Mouse (Mus musculus) limb, embryonic 10.5 days (tissue): ENCODE results near the gene Tmc6. TPM values are rescaled to one million over a fixed set of nuclear protein-coding genes. Genes with fewer than 3 reads are reported as not detected.
"Not testable (repeated sequence)": the region's sequence is repeated elsewhere in the genome, so short reads cannot be mapped to it uniquely, and the experiment has no call there.

Experiments
- DNase-seq: peaks from one replicate; pipeline ENCODE4 v3.0.0-alpha.2; 2017; ENCODE audit warnings: low spot score
- H3K27ac ChIP-seq: fragments of 300-500 bp; sonication (generic); 2 replicates; pipeline ENCODE4 v1.5.1; 2016; ENCODE audit warnings: mild to moderate bottlenecking
- H3K27me3 ChIP-seq: fragments of 300-500 bp; sonication (generic); 2 replicates; pipeline ENCODE4 v1.6.1; 2016; ENCODE audit warnings: low read depth, mild to moderate bottlenecking; ENCODE audit not compliant: poor library complexity, severe bottlenecking
- H3K36me3 ChIP-seq: fragments of 300-500 bp; sonication (generic); 2 replicates; pipeline ENCODE4 v1.6.1; 2016; ENCODE audit warnings: mild to moderate bottlenecking, moderate library complexity
- H3K4me1 ChIP-seq: fragments of 300-500 bp; sonication (generic); 2 replicates; pipeline ENCODE4 v1.6.1; 2016
- H3K4me3 ChIP-seq: fragments of 300-500 bp; sonication (generic); 2 replicates; pipeline ENCODE4 v1.5.1; 2016; ENCODE audit warnings: mild to moderate bottlenecking, moderate library complexity
- H3K9me3 ChIP-seq: fragments of 300-500 bp; sonication (generic); replicated peaks from 2 replicates; pipeline ENCODE4 v1.6.1; 2016; ENCODE audit warnings: mild to moderate bottlenecking
- WGBS: fragments of 180-500 bp; shearing (Covaris S2); methylation state at CpG from one replicate; pipeline ENCODE4 v1.1.7; 2016; 5-methylcytosine and 5-hydroxymethylcytosine counted together
- polyA plus RNA-seq: library from polyadenylated mRNA; unstranded; fragments of >200 nt; fragmentation: Nextera tagmentation; extraction: Ambion mirVana; gene quantifications from 2 replicates; pipeline ENCODE4 v1.2.1, GENCODE M21; 2016

The Tmc6 gene
- polyA plus RNA-seq, 1 experiment from 2014 or later, result 25.1 TPM

DNA sequence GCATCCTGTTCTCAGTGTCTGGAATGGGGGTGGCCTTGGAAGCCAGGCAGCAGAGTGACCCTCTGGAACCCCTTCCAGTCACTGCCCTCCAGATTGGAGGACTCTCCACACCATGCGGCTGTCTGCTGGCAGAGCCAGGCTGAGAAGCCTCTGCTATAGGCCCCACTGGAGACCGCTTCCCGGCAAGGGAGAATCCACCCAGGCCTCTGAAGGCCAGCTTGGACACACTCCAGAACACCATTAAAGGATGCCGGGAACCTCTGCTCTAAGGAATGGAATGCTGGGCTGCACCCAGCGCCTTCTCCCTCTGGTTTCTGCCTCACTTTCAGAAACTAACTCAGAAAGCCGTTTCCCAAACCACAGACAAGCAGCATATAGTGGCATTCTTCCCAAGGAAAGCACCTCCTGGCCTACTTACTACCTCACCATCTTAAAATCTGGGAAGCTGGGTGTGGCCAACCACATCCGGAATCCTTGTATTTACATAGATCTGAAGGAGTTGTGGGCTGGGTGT lies 40.8 kb upstream of the Tmc6 start:
- no peak for DNase-seq
- H3K27me3 ChIP-seq, result no peaks in the 10 kb centered on the region
- H3K4me1 ChIP-seq, result peaks cover 65% of the 10 kb centered on the region
- H3K27ac ChIP-seq, result no peak overlapping the region
- H3K36me3 ChIP-seq, result peaks cover 66% of the 10 kb centered on the region
- H3K4me3 ChIP-seq, result no peak overlapping the region
- no peaks in the 10 kb centered on the region for H3K9me3 ChIP-seq
- 89% methylated on average over 7 of the region's 7 CpGs for WGBS

DNA sequence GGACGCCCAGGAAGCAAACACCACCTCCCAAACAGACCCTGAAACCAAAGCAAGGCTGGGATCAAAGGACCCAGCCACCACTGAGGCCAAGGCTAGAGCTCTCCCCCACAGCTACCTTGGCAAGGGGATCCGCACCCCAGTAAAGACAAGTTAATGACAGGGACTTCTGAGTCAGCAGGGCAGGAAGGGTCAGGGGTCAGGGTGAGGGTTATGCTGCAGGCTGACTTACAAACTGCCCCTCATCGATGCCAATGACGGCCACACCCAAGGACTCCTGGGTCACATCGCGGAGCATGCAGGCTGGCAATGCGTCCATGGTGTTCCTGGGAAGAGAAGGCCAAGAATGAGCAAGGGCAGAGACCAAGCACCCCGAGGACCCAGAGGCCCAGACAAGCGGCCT lies 39.9 kb upstream of the Tmc6 start:
- no peaks in the 10 kb centered on the region for H3K27me3 ChIP-seq
- peaks cover 75% of the 10 kb centered on the region for H3K36me3 ChIP-seq
- 92% methylated on average over 9 of the region's 9 CpGs for WGBS
- DNase-seq, result no peak
- no peak overlapping the region for H3K4me3 ChIP-seq
- H3K27ac ChIP-seq, result no peak overlapping the region
- H3K4me1 ChIP-seq, result peaks cover 56% of the 10 kb centered on the region
- H3K9me3 ChIP-seq, result no peaks in the 10 kb centered on the region

DNA sequence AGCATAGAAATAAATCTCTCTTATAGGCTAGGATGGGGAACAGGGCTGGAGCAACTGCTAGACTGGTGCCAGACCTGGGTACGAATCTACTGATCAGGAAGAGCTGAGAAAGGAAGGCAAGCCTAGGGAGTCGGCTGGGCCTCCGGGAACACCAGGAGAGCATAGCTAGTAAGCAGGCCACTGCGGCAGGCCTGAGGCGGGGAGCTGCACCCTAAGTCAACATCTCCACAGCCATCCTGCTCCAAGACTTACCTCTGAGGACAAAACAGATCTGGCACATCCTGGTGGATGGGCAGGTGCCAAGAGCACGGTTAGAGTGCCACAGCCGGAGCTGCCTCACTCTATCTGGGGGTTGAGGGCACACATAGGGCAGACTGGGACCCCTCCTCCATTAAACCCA lies 38.2 kb upstream of the Tmc6 start:
- H3K9me3 ChIP-seq, result no peaks in the 10 kb centered on the region
- DNase-seq, result no peak
- H3K27ac ChIP-seq, result no peak overlapping the region
- peaks cover 92% of the 10 kb centered on the region for H3K36me3 ChIP-seq
- H3K27me3 ChIP-seq, result no peaks in the 10 kb centered on the region
- H3K4me1 ChIP-seq, result peaks cover 41% of the 10 kb centered on the region
- H3K4me3 ChIP-seq, result no peak overlapping the region
- 93% methylated on average over 7 of the region's 7 CpGs for WGBS

DNA sequence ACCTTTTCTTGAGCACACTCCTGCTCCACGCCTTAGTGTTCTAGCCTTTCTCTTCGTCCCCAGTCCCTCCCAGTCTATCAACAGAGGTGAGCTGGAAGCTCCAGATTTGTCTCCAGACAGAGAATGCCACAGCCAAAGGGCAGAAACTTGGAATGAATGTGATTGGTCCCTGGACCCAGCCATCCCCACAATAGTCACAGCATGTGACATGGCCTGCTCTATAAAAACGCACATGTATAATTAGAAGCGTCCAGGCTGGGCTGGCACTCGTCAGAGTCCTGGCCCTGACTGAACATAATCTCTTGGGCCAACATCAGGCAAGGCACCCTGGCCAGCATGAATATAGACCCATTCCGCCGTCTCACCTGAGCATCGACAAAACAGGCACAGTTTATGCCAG lies 37.1 kb upstream of the Tmc6 start:
- Histone ChIP-seq H3K27me3 (no peaks in the 10 kb centered on the region), H3K4me3 (no peak overlapping the region), H3K9me3 (no peaks in the 10 kb centered on the region), H3K27ac (no peak overlapping the region), H3K36me3 (peaks cover 100% of the 10 kb centered on the region), H3K4me1 (peaks cover 31% of the 10 kb centered on the region)
- no peak for DNase-seq
- WGBS, result 88% methylated on average over 8 of the region's 8 CpGs

DNA sequence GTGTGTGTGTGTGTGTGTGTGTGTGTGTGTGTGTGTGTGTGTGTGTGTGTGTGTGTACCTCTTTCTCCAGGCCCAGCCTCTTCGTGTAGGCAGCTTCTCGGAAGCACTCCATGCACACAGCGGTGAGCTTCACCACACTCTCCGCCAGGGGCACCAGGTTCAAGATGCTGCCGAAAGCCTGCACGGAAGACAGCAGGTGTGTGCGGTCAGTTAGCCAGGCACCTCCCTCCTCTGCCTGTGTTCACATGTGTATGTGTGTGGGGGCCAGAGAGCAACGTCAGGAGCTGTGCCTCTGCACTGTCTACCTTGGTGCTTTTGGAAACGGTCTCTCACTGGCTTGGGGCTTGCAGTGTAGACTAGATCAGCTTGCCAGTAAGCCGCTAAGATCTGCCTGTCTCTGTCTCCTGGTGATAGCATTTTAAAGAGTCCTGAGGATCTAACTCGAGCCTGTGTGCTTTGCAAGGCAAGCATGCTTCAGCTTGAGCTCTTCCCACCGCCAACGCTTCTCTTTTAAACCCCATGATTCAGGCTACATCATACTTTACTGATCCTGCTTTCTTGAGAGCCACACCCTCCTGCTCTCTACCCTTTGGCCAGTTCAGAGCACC lies 34.5 kb upstream of the Tmc6 start:
- H3K4me3 ChIP-seq, result no peak overlapping the region
- WGBS, result 91% methylated on average over 13 of the region's 13 CpGs
- no peak overlapping the region for H3K27ac ChIP-seq
- peaks cover 13% of the 10 kb centered on the region for H3K4me1 ChIP-seq
- no peak for DNase-seq
- H3K27me3 ChIP-seq, result no peaks in the 10 kb centered on the region
- H3K36me3 ChIP-seq, result peaks cover 100% of the 10 kb centered on the region
- no peaks in the 10 kb centered on the region for H3K9me3 ChIP-seq

DNA sequence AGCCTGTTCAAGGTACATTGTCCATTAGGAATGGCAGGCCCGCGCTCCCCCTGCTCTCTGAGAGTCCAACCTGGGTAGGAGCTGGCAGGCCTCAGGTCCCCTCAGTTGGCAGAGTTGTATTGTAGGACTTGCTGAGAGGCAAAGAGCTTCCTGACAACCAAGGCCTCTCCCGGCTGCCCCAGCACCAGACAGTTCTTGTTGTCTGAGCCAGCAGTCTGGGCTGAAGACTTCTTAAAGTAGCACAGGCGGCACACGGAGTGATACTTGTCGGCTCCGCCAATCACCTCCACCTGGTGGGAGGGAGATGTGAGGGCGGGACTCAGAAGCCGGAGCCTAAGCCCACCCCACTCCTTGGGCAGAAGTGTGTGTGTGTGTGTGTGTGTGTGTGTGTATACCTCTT lies 33.9 kb upstream of the Tmc6 start:
- H3K9me3 ChIP-seq, DNase-seq, H3K4me3 ChIP-seq, H3K27me3 ChIP-seq, H3K27ac ChIP-seq: not testable (repeated sequence)
- peaks cover 97% of the 10 kb centered on the region for H3K36me3 ChIP-seq
- peaks cover 20% of the 10 kb centered on the region for H3K4me1 ChIP-seq
- WGBS, result 89% methylated on average over 9 of the region's 9 CpGs

DNA sequence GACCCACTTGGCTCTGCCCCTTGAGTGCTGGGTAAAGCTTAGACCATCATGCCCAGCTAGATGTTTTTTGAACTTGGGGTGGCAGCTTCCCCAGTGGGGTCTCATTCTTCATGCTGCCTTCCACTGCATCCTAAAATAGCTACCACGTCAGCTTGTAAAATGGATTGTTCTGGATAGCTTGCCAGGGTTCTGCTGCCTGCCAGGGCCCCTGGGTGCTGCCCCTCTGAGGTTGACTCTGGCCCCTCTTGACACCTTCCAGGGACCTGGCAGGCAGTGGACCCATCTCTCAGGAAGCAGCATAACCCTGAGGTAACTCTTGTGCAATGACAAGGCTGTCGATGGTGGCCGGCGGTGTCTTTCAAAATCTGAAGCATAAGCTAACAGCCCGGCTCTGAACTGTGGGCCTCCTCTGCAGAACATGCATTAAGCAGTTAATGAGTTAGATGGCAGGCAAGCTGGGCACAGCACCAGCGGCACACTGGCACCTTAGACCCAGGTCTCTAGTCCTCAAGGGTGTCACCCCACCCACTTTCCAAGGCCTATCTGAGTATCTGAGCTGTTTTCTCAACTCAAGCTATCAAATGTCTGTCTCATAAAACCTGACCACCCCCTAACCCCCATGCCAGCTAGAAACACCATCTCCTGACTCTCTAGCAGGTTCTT lies 32.8 kb upstream of the Tmc6 start:
- WGBS, result 94% methylated on average over 6 of the region's 6 CpGs
- Histone ChIP-seq H3K4me3 (no peak overlapping the region), H3K27ac (no peak overlapping the region), H3K4me1 (peaks cover 26% of the 10 kb centered on the region), H3K9me3 (no peaks in the 10 kb centered on the region), H3K27me3 (no peaks in the 10 kb centered on the region), H3K36me3 (peaks cover 87% of the 10 kb centered on the region)
- no peak for DNase-seq

DNA sequence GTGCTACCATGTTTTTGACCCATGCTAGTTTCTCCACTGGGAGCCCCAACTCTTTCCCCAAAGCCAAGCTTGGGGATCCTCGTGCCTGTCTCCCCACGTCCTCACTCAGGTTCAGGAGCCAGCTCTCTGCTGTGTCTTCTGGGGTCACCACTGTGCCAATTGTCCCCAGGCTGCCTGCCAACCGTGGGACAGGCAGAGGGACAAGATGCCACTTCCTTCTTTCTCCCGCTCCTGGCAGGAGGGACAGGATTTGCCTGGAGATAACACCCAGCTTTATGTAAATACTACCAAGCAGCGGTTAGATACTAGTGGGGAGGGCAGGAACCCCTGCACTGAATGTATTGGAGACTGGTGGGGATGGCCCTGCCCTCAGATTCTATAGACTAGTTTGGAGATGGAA lies 31.9 kb upstream of the Tmc6 start:
- no peak overlapping the region for H3K27ac ChIP-seq
- no peak overlapping the region for H3K4me3 ChIP-seq
- no peaks in the 10 kb centered on the region for H3K27me3 ChIP-seq
- 83% methylated on average over 5 of the region's 5 CpGs for WGBS
- peaks cover 27% of the 10 kb centered on the region for H3K4me1 ChIP-seq
- H3K36me3 ChIP-seq, result peaks cover 77% of the 10 kb centered on the region
- H3K9me3 ChIP-seq, result no peaks in the 10 kb centered on the region
- no peak for DNase-seq

DNA sequence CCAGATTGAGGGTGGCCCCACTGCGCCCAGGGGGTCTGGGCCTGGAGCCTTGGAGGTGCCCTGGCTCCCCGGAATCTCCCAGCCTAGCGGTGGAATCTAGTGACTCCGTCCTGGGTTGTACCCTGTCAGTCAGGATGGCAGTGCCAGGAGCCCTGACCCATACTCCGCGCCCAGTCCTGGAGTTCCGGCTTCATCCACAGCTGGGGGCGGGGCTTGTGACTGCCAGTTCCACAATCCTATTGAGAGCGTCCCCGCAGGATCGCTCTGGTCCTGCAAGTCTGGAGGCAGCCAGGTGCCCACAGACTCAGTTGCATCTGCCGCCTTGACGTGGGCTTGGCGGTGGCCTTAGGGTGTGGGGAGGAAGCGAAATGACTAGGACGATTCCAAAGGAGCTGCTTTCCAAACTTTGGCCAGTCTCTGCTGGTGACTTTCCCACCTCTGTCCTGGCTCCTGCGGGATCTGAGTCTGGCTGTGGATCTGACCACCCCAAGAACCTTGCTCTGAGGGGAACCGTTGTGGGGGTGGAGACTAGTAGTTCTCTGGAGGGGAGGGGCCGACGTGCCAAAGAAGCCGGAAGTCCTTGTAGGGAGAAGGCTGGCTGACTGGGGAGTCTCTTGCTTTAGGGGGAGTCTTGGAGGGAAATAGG lies 28.5 kb upstream of the Tmc6 start:
- under 1% methylated on average over 21 of the region's 21 CpGs for WGBS
- Histone ChIP-seq H3K4me3 (peak overlapping the region; percentile 72), H3K27me3 (no peaks in the 10 kb centered on the region), H3K27ac (peak overlapping the region; percentile 75), H3K4me1 (peaks cover 27% of the 10 kb centered on the region), H3K9me3 (no peaks in the 10 kb centered on the region), H3K36me3 (peaks cover 44% of the 10 kb centered on the region)
- peak; percentile 84 for DNase-seq

DNA sequence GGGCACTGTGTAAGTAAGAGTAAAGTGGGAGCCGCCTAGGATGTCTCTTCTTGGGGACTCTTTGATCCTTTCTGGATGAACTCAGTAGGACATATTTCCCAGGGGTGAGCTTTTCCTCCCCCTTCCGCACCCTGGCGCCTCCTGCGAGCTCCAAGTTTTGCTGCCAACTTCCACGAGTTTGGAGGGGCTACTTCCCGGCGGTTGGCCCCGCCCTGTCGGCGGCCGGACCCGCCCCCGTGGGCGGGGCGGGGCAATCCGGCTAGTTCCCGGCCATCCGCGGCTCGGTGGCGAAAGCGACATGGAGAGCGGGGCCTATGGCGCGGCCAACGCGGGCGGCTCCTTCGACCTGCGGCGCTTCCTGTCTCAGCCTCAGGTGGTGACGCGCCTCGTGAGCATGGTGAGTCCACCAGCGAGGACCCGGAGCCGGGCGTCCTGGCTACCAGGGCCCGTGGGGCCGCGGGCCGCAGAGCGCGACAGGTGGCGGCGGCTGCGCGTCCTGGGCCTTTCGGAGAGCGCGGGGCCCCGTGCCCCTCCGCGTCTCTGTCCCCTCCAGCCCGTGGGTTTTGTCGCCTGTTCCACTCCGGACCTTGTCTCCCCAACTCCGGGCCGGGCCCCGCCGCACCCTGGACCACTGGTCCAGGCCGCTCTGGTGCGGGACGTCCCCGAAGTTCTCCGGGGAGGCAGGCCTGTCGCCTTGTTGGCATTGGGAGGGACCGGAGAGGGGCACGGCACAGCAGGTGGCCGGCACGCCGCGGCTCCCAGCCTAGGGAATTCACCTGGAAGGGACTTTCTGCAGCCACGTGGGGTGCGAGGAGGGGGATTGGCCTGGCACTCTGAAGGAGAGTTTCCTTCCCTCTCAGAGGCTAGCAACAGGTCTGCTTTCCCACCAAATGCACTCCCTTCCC lies 27.7 kb upstream of the Tmc6 start, which contains the start of the genes Gm20708 and Syngr2:
Gene Gm20708, plus strand, starts transcription at position 262 of the 905 bp plus-strand sequence.
Gene Syngr2, plus strand, starts transcription at position 262 of the 905 bp plus-strand sequence.
- under 1% methylated on average over 75 of the region's 75 CpGs for WGBS
- Histone ChIP-seq H3K27ac (peak within 1 kb of the TSS; percentile 75), H3K36me3 (peaks cover 35% of the 10 kb centered on the region), H3K4me3 (peak within 1 kb of the TSS; percentile 72), H3K4me1 (peaks cover 27% of the 10 kb centered on the region), H3K9me3 (no peaks in the 10 kb centered on the region), H3K27me3 (no peaks in the 10 kb centered on the region)
- DNase-seq, result peak; percentile 88

DNA sequence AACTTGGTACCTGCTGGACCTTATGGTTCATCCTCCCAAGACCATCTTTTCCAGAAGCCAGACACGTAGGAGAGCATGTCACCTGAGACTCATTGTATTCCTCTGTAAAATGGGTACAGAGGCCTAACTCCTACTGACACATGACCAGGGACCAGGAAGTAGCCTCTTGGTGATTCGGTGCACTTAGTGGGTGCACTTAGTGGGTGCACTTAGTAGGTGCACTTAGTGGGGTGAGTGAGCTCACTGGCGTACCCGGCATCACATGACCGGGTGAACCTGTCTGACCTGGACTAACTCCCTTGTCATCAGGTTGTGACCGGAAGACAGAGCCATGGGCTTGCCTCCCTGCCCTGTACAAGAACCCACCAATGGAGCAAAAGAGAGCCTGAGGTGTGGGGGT lies 24.8 kb upstream of the Tmc6 start:
- H3K36me3 ChIP-seq, result peaks cover 6% of the 10 kb centered on the region; the same call in 1 of the 2 replicates
- no peak overlapping the region for H3K4me3 ChIP-seq
- H3K27me3 ChIP-seq, result no peaks in the 10 kb centered on the region
- H3K9me3 ChIP-seq, result no peaks in the 10 kb centered on the region
- 95% methylated on average over 6 of the region's 6 CpGs for WGBS
- no peak overlapping the region for H3K27ac ChIP-seq
- peaks cover 33% of the 10 kb centered on the region for H3K4me1 ChIP-seq
- no peak for DNase-seq

DNA sequence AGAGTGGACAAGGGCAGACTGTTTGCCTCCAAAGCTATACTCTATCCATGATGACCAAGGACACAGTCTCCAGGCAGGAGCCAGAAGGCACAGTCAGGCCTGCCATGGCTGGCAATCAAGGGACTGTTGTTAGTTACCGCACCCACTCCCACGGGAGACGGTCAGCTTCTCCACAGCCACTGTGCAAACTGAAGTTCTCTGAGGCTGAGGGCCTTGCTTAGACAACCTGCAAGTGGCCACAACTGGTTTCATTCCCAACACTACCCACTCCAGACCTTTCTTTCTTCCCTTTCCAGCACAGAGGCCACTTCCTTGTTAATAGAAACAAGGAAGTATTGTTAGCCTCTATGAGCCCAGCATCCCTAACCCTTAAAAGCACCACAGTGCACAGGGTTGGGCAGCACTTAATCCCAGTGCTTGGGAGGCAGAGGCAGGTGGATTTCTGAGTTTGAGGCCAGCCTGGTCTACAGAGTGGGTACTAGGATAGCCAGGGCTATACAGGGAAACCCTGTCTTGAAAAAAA lies 21.2 kb upstream of the Tmc6 start:
- Histone ChIP-seq H3K4me3 (no peak overlapping the region), H3K27me3 (no peaks in the 10 kb centered on the region), H3K9me3 (no peaks in the 10 kb centered on the region), H3K36me3 (no peaks in the 10 kb centered on the region), H3K4me1 (peaks cover 19% of the 10 kb centered on the region), H3K27ac (0 out of 2 replicates have a peak overlapping the region, but pooled peaks have one; percentile 25)
- WGBS, result 94% methylated on average over 3 of the region's 3 CpGs
- no peak for DNase-seq
